Mouse (Mus musculus) CH12.LX (cell line): ENCODE results near the gene Cfap61. TPM values are rescaled to one million over a fixed set of nuclear protein-coding genes. Genes with fewer than 3 reads are reported as not detected.

Experiments used
- DNase-seq: peaks from one replicate; pipeline ENCODE4 v3.0.0-alpha.2; 2013; ENCODE audit errors: extremely low read depth
- H3K27ac ChIP-seq: 2 replicates; pipeline ENCODE4 v1.5.1; 2012; ENCODE audit warnings: low read depth, mild to moderate bottlenecking, control low read depth, moderate library complexity; ENCODE audit not compliant: insufficient read depth
- H3K27me3 ChIP-seq: replicated peaks from 2 replicates; pipeline ENCODE3; 2012; ENCODE audit warnings: inconsistent platforms
- H3K36me3 ChIP-seq, 2 experiments: replicated peaks in 1 of 2; 2 replicates each; pipeline versions ENCODE3 to v1.6.1; 2012; ENCODE audit warnings: inconsistent platforms in 1 of 2, low read length in 1 of 2, mild to moderate bottlenecking in 1 of 2, mixed read lengths in 1 of 2, moderate library complexity in 1 of 2; ENCODE audit not compliant: control insufficient read depth in 1 of 2, insufficient read depth in 1 of 2
- H3K4me1 ChIP-seq, 2 experiments: 2 replicates each; pipeline ENCODE4 v1.6.1; 2012; ENCODE audit warnings: inconsistent platforms in 1 of 2, moderate library complexity in 1 of 2; ENCODE audit not compliant: insufficient read depth in 2 of 2, control insufficient read depth in 1 of 2
- H3K4me2 ChIP-seq: 2 replicates; pipeline ENCODE4 v1.6.1; 2012; ENCODE audit warnings: low read depth, mild to moderate bottlenecking, control low read depth; ENCODE audit not compliant: poor library complexity, insufficient read depth, severe bottlenecking
- H3K4me3 ChIP-seq, 3 experiments: fragments of 150-350 bp in 1 of 3; sonication (generic) in 1 of 3; replicated peaks in 1 of 3; 2 replicates each; pipeline versions ENCODE3 to v1.5.1; 2011 to 2012; ENCODE audit warnings: low read depth in 2 of 3, low read length in 2 of 3, mild to moderate bottlenecking in 2 of 3, moderate library complexity in 2 of 3, control low read depth in 1 of 3, improper control_type of control experiment in 1 of 3, inconsistent platforms in 1 of 3, mixed read lengths in 1 of 3; ENCODE audit not compliant: poor library complexity in 1 of 3
- H3K79me2 ChIP-seq: replicated peaks from 2 replicates; pipeline ENCODE4 v1.6.1; 2012; ENCODE audit warnings: mild to moderate bottlenecking, moderate library complexity; ENCODE audit not compliant: control insufficient read depth, poor library complexity, insufficient read depth, severe bottlenecking; ENCODE audit errors: extremely low read depth
- H3K9ac ChIP-seq: 2 replicates; pipeline ENCODE4 v1.6.1; 2012; ENCODE audit warnings: low read depth, mild to moderate bottlenecking, control low read depth, moderate library complexity; ENCODE audit not compliant: insufficient read depth
- H3K9me3 ChIP-seq: replicated peaks from 2 replicates; pipeline ENCODE3; 2012; ENCODE audit warnings: low read length, inconsistent platforms, mixed read lengths
- CHD1 ChIP-seq: IDR thresholded peaks from 2 replicates; pipeline ENCODE4 v1.6.1; 2012; ENCODE audit warnings: low read depth, low read length, improper control_type of control experiment, inconsistent platforms
- CTCF ChIP-seq, 2 experiments: IDR thresholded peaks in 1 of 2; conservative IDR thresholded peaks in 1 of 2; 2 replicates each; pipeline ENCODE4 v1.5.1; 2011 to 2012; ENCODE audit warnings: low read depth in 2 of 2, low read length in 2 of 2, improper control_type of control experiment in 1 of 2, inconsistent platforms in 1 of 2, mild to moderate bottlenecking in 1 of 2, moderate library complexity in 1 of 2
- ELF1 ChIP-seq: IDR thresholded peaks from 2 replicates; pipeline ENCODE4 v1.6.1; 2014; ENCODE audit warnings: low read depth, mild to moderate bottlenecking, inconsistent platforms, low read length, improper control_type of control experiment
- ETS1 ChIP-seq: conservative IDR thresholded peaks from 2 replicates; pipeline ENCODE4 v1.6.1; 2012; ENCODE audit warnings: low read depth, mild to moderate bottlenecking, inconsistent platforms, low read length, improper control_type of control experiment, moderate library complexity
- HCFC1 ChIP-seq: IDR thresholded peaks from 2 replicates; pipeline ENCODE4 v1.6.1; 2012; ENCODE audit warnings: low read depth, mild to moderate bottlenecking, inconsistent platforms, low read length, improper control_type of control experiment
- IRF4 ChIP-seq: IDR thresholded peaks from 2 replicates; pipeline ENCODE4 v1.6.1; 2014; ENCODE audit warnings: low read depth, mild to moderate bottlenecking, inconsistent platforms, low read length, improper control_type of control experiment
- JUN ChIP-seq: IDR thresholded peaks from 2 replicates; pipeline ENCODE4 v1.6.1; 2011; ENCODE audit warnings: low read depth, mild to moderate bottlenecking, low read length, improper control_type of control experiment, moderate library complexity; ENCODE audit not compliant: insufficient read depth
- JUND ChIP-seq: conservative IDR thresholded peaks from 2 replicates; pipeline ENCODE4 v1.6.1; 2011; ENCODE audit warnings: low read depth, low read length, improper control_type of control experiment
- MAFK ChIP-seq: IDR thresholded peaks from 2 replicates; pipeline ENCODE4 v1.6.1; 2011; ENCODE audit warnings: low read length, improper control_type of control experiment; ENCODE audit not compliant: insufficient replicate concordance
- MAX ChIP-seq: IDR thresholded peaks from 2 replicates; pipeline ENCODE4 v1.6.1; 2011; ENCODE audit warnings: low read length, improper control_type of control experiment
- MEF2A ChIP-seq: IDR thresholded peaks from 2 replicates; pipeline ENCODE4 v1.6.1; 2014; ENCODE audit warnings: low read depth, mild to moderate bottlenecking, inconsistent platforms, low read length, improper control_type of control experiment, borderline replicate concordance
- MXI1 ChIP-seq: IDR thresholded peaks from 2 replicates; pipeline ENCODE4 v1.6.1; 2011; ENCODE audit warnings: mild to moderate bottlenecking, low read depth, low read length, improper control_type of control experiment
- MYC ChIP-seq: IDR thresholded peaks from 2 replicates; pipeline ENCODE4 v1.6.1; 2011; ENCODE audit warnings: low read depth, mild to moderate bottlenecking, improper control_type of control experiment, low read length
- NRF1 ChIP-seq: IDR thresholded peaks from 2 replicates; pipeline ENCODE4 v1.6.1; 2014; ENCODE audit warnings: low read depth, mild to moderate bottlenecking, inconsistent platforms, low read length, improper control_type of control experiment, moderate library complexity
- POLR2AphosphoS2 ChIP-seq: IDR thresholded peaks from 2 replicates; pipeline ENCODE4 v1.6.1; 2011; ENCODE audit warnings: low read depth, low read length, improper control_type of control experiment
- SIN3A ChIP-seq: IDR thresholded peaks from 2 replicates; pipeline ENCODE4 v1.6.1; 2012; ENCODE audit warnings: low read length, improper control_type of control experiment, inconsistent platforms
- TCF12 ChIP-seq: IDR thresholded peaks from 2 replicates; pipeline ENCODE4 v1.6.1; 2014; ENCODE audit warnings: low read depth, mild to moderate bottlenecking, inconsistent platforms, low read length, improper control_type of control experiment
- UBTF ChIP-seq: IDR thresholded peaks from 2 replicates; pipeline ENCODE4 v1.6.1; 2012; ENCODE audit warnings: low read depth, mild to moderate bottlenecking, inconsistent platforms, low read length, improper control_type of control experiment, moderate library complexity
- USF1 ChIP-seq: IDR thresholded peaks from 2 replicates; pipeline ENCODE4 v1.6.1; 2014; ENCODE audit warnings: low read depth, mild to moderate bottlenecking, inconsistent platforms, low read length, improper control_type of control experiment
- USF2 ChIP-seq: conservative IDR thresholded peaks from 2 replicates; pipeline ENCODE4 v1.6.1; 2011; ENCODE audit warnings: low read depth, low read length, improper control_type of control experiment
- ZC3H11A ChIP-seq: IDR thresholded peaks from 2 replicates; pipeline ENCODE4 v1.6.1; 2012; ENCODE audit warnings: low read depth, mild to moderate bottlenecking, inconsistent platforms, low read length, improper control_type of control experiment
- ZKSCAN1 ChIP-seq: IDR thresholded peaks from 2 replicates; pipeline ENCODE4 v1.6.1; 2012; ENCODE audit warnings: low read depth, inconsistent platforms, low read length, improper control_type of control experiment, borderline replicate concordance
- ZNF384 ChIP-seq: IDR thresholded peaks from 2 replicates; pipeline ENCODE4 v1.6.1; 2012; ENCODE audit warnings: low read depth, low read length, improper control_type of control experiment, inconsistent platforms
- dilution Hi-C: fragments of 300-500 bp; cut with MboI; formaldehyde crosslinking; loops from 2 replicates; pipeline ENCODE4 v1.14.3; 2020; ENCODE audit warnings: low sequenced_read_pairs; ENCODE audit not compliant: extremely low pct_unique_long_range_greater_than_20kb, extremely low pct_ligation_motif_present
- in situ Hi-C: fragments of 300-500 bp; cut with MboI; formaldehyde crosslinking; loops from 3 replicates; pipeline ENCODE4 v1.14.3; 2019; ENCODE audit warnings: low sequenced_read_pairs, low pct_ligation_motif_present, low pct_unique_long_range_greater_than_20kb, mixed read lengths
- polyA plus RNA-seq: library from polyadenylated mRNA; unstranded; fragments of >175 nt; gene quantifications from 2 replicates; pipeline ENCODE4 v1.2.1, GENCODE M21; 2012; ENCODE audit warnings: low read depth; ENCODE audit not compliant: insufficient read length
- total RNA-seq, 2 experiments: library from RNA; depleted of rRNA; stranded (reverse); fragments of 300-350 nt in 1 of 2; fragments of >200 nt in 1 of 2; gene quantifications; 2 replicates each; pipeline ENCODE4 v1.2.3; 2012 to 2014

The Cfap61 gene
- total and polyA plus RNA-seq, 3 experiments, result 0.34 TPM; not detected in 2

DNA sequence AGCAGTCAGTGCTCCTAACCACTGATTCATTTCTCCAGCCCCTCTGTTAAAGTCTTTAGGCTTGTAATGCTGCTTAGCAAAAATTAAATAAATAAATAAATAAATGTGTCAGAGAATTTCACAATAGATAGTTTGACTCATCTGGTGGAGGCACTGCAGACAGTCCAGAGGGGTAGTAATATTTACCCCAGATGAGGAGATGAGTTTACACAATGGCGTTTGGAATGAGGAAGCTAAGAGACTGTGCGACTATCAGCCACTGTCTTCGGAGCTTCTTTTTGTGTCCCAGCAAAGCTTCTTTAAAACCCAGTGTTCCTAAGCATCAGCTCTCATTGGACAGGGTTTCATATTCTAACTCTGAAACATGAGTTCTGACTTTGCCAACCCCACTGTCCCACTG is 165.3 kb downstream of the Cfap61 start:
- no peak for DNase-seq
- dilution Hi-C loops (no loop called here), in situ Hi-C loops (no loop called here)
- no peaks in the 10 kb centered on the region for H3K27me3 ChIP-seq
- H3K4me1 ChIP-seq, result no peaks in the 10 kb centered on the region
- TF ChIP-seq NRF1, result no peak
- no peak for TF ChIP-seq MAFK
- TF ChIP-seq POLR2AphosphoS2, result no peak
- no peak for TF ChIP-seq MEF2A
- no peak for TF ChIP-seq MXI1
- no peak for TF ChIP-seq IRF4
- no peak for TF ChIP-seq USF1
- no peak for TF ChIP-seq SIN3A
- TF ChIP-seq JUND, result no peak
- no peak for TF ChIP-seq HCFC1
- no peak for TF ChIP-seq ETS1
- no peak for TF ChIP-seq TCF12
- no peak for TF ChIP-seq MYC
- TF ChIP-seq JUN, result no peak
- H3K27ac ChIP-seq, result no peak overlapping the region
- no peak overlapping the region for H3K4me3 ChIP-seq
- H3K36me3 ChIP-seq, result no peaks in the 10 kb centered on the region
- no peaks in the 10 kb centered on the region for H3K79me2 ChIP-seq
- no peak overlapping the region for H3K4me2 ChIP-seq
- no peak overlapping the region for H3K9ac ChIP-seq
- no peaks in the 10 kb centered on the region for H3K9me3 ChIP-seq

DNA sequence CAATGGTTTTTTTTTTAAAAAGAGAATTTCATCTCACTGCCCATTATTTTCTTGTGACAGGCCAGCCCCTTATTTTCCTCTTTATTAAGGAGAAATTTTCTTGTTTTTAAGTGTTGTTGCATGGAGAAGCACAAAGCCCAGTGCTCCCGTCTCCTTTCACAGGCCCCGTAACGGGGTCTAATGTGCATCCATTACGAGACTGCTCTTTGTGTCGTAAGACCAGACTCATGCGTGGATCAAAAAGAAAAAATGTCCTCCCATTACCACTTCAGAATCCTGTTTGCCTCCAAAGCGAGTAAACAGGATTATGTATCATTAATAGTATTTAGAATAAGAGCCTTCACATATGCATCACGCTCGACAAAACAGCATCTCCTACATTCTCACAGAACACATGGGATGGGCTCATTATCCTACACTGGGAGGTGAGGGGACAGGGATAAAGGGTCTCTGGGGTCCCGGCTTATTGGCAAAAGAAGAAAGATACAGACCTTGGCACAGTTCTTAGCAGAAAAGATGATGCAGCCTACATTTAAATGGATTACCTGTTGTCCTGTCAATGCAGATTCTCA is 166.0 kb downstream of the Cfap61 start:
- Histone ChIP-seq H3K27ac (no peak overlapping the region), H3K79me2 (no peaks in the 10 kb centered on the region), H3K4me2 (no peak overlapping the region), H3K9ac (no peak overlapping the region), H3K9me3 (no peaks in the 10 kb centered on the region), H3K27me3 (no peaks in the 10 kb centered on the region), H3K4me3 (no peak overlapping the region), H3K4me1 (no peaks in the 10 kb centered on the region), H3K36me3 (no peaks in the 10 kb centered on the region)
- dilution Hi-C loops, result no loop called here
- in situ Hi-C loops, result no loop called here
- TF ChIP-seq ZNF384 (no peak), MEF2A (no peak), ETS1 (no peak), NRF1 (no peak), ELF1 (no peak), MXI1 (no peak), CTCF (conservative IDR thresholded peaks at IDR 0.05 in 1 of 2, IDR thresholded peaks at IDR 0.05 in 1 of 2; ENCODE audit: low read depth in 2 of 2, low read length in 2 of 2) (no peak), SIN3A (no peak), IRF4 (no peak), USF2 (no peak), MAX (no peak), ZC3H11A (no peak), ZKSCAN1 (no peak), CHD1 (no peak), UBTF (no peak)
- DNase-seq, result no peak
